Mouse (Mus musculus): Measurements from ENCODE around the gene Gp9.

Gene Gp9

GRCm38 (mm10) chr6:87809651-87810161, 31.8 kb downstream of the Gp9 start:
- peak in 1 of 2 experiments; percentile 43 for DNase-seq

DNA sequence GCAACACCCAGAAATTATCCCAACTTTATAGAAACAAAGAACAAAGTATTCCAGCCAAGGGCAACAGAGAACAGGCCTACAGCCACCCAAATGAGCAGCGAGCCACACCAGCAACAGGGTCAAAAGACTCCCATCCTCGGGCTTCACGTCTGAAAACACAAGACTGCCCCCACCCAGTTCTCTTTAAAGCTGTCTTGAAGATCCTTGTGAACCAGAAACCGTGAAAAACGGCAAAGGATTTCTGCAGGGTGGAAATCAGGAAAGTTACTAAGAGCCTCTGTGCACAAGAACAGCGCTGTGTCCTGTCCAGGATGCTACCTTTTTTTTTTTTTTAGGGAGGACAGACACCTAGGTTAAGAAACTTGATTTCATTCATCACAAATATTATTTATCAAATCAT, 32.4 kb downstream of the Gp9 start:
- DNase-seq = no peak

DNA sequence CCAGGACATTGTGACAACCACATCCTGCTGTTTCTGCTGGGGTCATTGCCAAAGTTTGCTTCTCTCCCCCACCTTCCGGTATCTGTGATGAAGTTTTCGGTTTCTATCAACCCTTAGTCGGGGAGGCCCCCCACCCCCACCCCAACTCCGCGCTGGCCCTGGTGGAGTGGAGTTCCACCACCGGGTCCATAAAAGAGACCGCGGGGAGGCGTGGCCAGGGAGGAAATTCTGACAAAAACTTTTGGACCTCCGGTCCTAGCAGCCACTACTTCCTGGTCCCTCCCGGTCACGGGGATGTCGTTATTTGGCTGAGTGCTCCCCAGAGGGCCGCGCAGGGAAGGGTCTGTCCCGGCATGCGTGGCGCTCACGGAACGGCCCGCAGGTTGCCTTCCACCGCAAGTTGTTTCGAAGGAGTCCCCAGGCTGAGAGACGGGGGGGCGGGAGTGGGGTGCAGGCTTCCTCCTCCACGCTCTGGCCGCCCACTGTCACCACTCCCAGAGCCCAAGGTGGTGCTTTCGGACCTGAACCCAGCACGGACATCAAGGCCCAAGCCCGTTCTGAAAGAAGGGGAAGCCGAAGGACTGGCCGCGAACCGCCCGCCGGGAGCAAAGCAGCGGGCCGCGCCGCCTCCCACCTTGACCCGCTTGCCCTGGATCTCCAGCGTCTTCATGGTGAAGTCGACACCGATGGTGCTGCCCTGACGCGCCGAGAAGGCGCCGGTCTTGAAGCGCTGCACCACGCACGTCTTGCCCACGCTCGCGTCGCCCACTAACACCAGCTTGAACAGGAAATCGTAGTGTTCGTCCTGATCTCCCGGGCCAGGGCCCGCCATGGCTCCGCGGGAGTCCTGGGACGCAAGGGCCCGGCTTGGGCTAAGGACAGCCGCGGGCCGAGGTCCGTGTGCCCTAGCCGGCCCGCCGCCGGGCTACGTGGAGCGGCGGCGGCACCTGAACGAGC, 33.1 kb downstream of the Gp9 start:
- peak in 1 of 2 experiments; percentile 51 for DNase-seq

- DNase-seq = peak; percentile 94 to 97
Observed at GRCm38 (mm10) chr6:87811675-87812338, 33.9 kb downstream of the Gp9 start, which contains the start of gene Rab43. Rab43 (minus strand) TSS chr6:87812164.

GRCm38 (mm10) chr6:87812656-87813055, 34.8 kb downstream of the Gp9 start:
- DNase-seq = no peak

- no peak for DNase-seq
Observed at GRCm38 (mm10) chr6:87814486-87814885, 36.6 kb downstream of the Gp9 start.

DNA sequence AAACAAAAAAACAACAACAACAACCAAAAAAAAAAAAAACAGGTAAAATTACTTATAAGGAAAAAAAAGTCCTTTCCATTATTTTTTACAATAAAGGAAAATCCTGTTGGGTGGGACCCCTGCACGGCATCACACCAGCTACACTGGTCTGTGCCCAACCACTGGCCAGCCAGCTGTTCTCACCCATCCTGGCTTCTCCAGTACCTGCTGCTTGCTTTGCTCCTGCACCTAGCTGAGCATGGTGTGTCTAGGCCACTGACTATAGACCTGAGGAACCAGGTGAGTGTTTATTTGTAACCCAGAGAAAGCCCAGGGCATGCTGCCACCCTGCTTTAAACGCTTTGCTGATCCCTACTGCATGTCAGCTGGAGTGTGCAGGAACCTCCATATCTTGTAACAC, 42.5 kb downstream of the Gp9 start:
- no peak for DNase-seq

All from cerebellum, postnatal 10 days (tissue).